Mouse (Mus musculus): ENCODE results near the gene Art1. TPM values are rescaled to one million over a fixed set of nuclear protein-coding genes. Genes with fewer than 3 reads are reported as not detected.
A peak's percentile ranks its signal among the peaks of the same experiment; 100 is the strongest.

Art1 gene
- polyA plus RNA-seq, 1 experiment from 2014 or later = 0.50 TPM

- Histone ChIP-seq H3K9me3 (ENCODE audit: control insufficient read depth, low read length) (no peaks in the 10 kb centered on the region), H3K4me1 (ENCODE audit: control insufficient read depth, insufficient read depth, low read length) (peaks cover 4% of the 10 kb centered on the region; the same call in 1 of the 2 replicates), H3K4me3 (ENCODE audit: low read depth, low read length) (no peak overlapping the region), H3K9ac (replicated peaks; ENCODE audit: low read depth, low read length) (no peak overlapping the region), H3K4me2 (ENCODE audit: low read depth, low read length) (no peak overlapping the region), H3K27ac (ENCODE audit: low read depth, low read length) (no peak overlapping the region), H3K27me3 (ENCODE audit: control insufficient read depth, insufficient read depth, low read length) (no peaks in the 10 kb centered on the region), H3K36me3 (ENCODE audit: control insufficient read depth, insufficient read depth, low read length) (no peaks in the 10 kb centered on the region)
- ATAC-seq (ENCODE audit: low read depth) = no peak
- 93% methylated on average over 2 of the region's 2 CpGs for WGBS
These were observed 2.0 kb downstream of the Art1 start for GRCm38 (mm10) chr7:102103555-102103954.

- Histone ChIP-seq H3K9me3 (ENCODE audit: control insufficient read depth, low read length) (no peaks in the 10 kb centered on the region), H3K27me3 (ENCODE audit: control insufficient read depth, insufficient read depth, low read length) (no peaks in the 10 kb centered on the region), H3K36me3 (ENCODE audit: control insufficient read depth, insufficient read depth, low read length) (no peaks in the 10 kb centered on the region), H3K27ac (ENCODE audit: low read depth, low read length) (no peak overlapping the region), H3K9ac (replicated peaks; ENCODE audit: low read depth, low read length) (no peak overlapping the region), H3K4me1 (ENCODE audit: control insufficient read depth, insufficient read depth, low read length) (peaks cover 4% of the 10 kb centered on the region; the same call in 1 of the 2 replicates), H3K4me3 (ENCODE audit: low read depth, low read length) (no peak overlapping the region), H3K4me2 (ENCODE audit: low read depth, low read length) (no peak overlapping the region)
- ATAC-seq (ENCODE audit: low read depth) = no peak
- 61% methylated on average over 5 of the region's 5 CpGs for WGBS
These were observed 2.6 kb downstream of the Art1 start for GRCm38 (mm10) chr7:102104126-102104525.

- H3K4me3 ChIP-seq (ENCODE audit: low read depth, low read length) = no peak overlapping the region
- H3K9ac ChIP-seq (replicated peaks; ENCODE audit: low read depth, low read length) = no peak overlapping the region
- H3K9me3 ChIP-seq (ENCODE audit: control insufficient read depth, low read length) = no peaks in the 10 kb centered on the region
- no peaks in the 10 kb centered on the region for H3K36me3 ChIP-seq (ENCODE audit: control insufficient read depth, insufficient read depth, low read length)
- ATAC-seq (ENCODE audit: low read depth) = peak; percentile 7; the same call in 1 of the 2 replicates
- no peaks in the 10 kb centered on the region for H3K27me3 ChIP-seq (ENCODE audit: control insufficient read depth, insufficient read depth, low read length)
- H3K4me2 ChIP-seq (ENCODE audit: low read depth, low read length) = peak overlapping the region; percentile 39; the same call in 1 of the 2 replicates
- WGBS = 26% methylated on average over 23 of the region's 23 CpGs
- H3K4me1 ChIP-seq (ENCODE audit: control insufficient read depth, insufficient read depth, low read length) = no peaks in the 10 kb centered on the region
- H3K27ac ChIP-seq (ENCODE audit: low read depth, low read length) = no peak overlapping the region
These were observed 5.2 kb downstream of the Art1 start for GRCm38 (mm10) chr7:102106700-102107141.

- no peak for ATAC-seq (ENCODE audit: low read depth)
- H3K36me3 ChIP-seq (ENCODE audit: control insufficient read depth, insufficient read depth, low read length) = no peaks in the 10 kb centered on the region
- no peak overlapping the region for H3K27ac ChIP-seq (ENCODE audit: low read depth, low read length)
- no peaks in the 10 kb centered on the region for H3K4me1 ChIP-seq (ENCODE audit: control insufficient read depth, insufficient read depth, low read length)
- H3K27me3 ChIP-seq (ENCODE audit: control insufficient read depth, insufficient read depth, low read length) = no peaks in the 10 kb centered on the region
- no peaks in the 10 kb centered on the region for H3K9me3 ChIP-seq (ENCODE audit: control insufficient read depth, low read length)
- no peak overlapping the region for H3K9ac ChIP-seq (replicated peaks; ENCODE audit: low read depth, low read length)
- H3K4me3 ChIP-seq (ENCODE audit: low read depth, low read length) = no peak overlapping the region
- 74% methylated on average over 1 of the region's 1 CpGs for whole genome bisulfite sequencing
- H3K4me2 ChIP-seq (ENCODE audit: low read depth, low read length) = no peak overlapping the region
These were observed 6.7 kb downstream of the Art1 start for GRCm38 (mm10) chr7:102108206-102108605.

- no peaks in the 10 kb centered on the region for H3K27me3 ChIP-seq (ENCODE audit: control insufficient read depth, insufficient read depth, low read length)
- WGBS = 74% methylated on average over 7 of the region's 7 CpGs
- H3K4me2 ChIP-seq (ENCODE audit: low read depth, low read length) = no peak within 1 kb of the TSS
- no peak for ATAC-seq (ENCODE audit: low read depth)
- no peaks in the 10 kb centered on the region for H3K9me3 ChIP-seq (ENCODE audit: control insufficient read depth, low read length)
- no peak within 1 kb of the TSS for H3K27ac ChIP-seq (ENCODE audit: low read depth, low read length)
- H3K4me3 ChIP-seq (ENCODE audit: low read depth, low read length) = no peak within 1 kb of the TSS
- no peak within 1 kb of the TSS for H3K9ac ChIP-seq (replicated peaks; ENCODE audit: low read depth, low read length)
- H3K36me3 ChIP-seq (ENCODE audit: control insufficient read depth, insufficient read depth, low read length) = no peaks in the 10 kb centered on the region
- H3K4me1 ChIP-seq (ENCODE audit: control insufficient read depth, insufficient read depth, low read length) = no peaks in the 10 kb centered on the region
These were observed 7.6 kb downstream of the Art1 start, which contains the start of gene Art5 for GRCm38 (mm10) chr7:102109171-102109570. Gene Art5 (minus strand): TSS chr7:102109489.

GRCm38 (mm10) chr7:102109746-102110145 is 8.2 kb downstream of the Art1 start:
- Histone ChIP-seq H3K4me3 (ENCODE audit: low read depth, low read length) (no peak overlapping the region), H3K9ac (replicated peaks; ENCODE audit: low read depth, low read length) (no peak overlapping the region), H3K27me3 (ENCODE audit: control insufficient read depth, insufficient read depth, low read length) (no peaks in the 10 kb centered on the region), H3K4me1 (ENCODE audit: control insufficient read depth, insufficient read depth, low read length) (no peaks in the 10 kb centered on the region), H3K9me3 (ENCODE audit: control insufficient read depth, low read length) (no peaks in the 10 kb centered on the region), H3K27ac (ENCODE audit: low read depth, low read length) (no peak overlapping the region), H3K4me2 (ENCODE audit: low read depth, low read length) (no peak overlapping the region), H3K36me3 (ENCODE audit: control insufficient read depth, insufficient read depth, low read length) (no peaks in the 10 kb centered on the region)
- ATAC-seq (ENCODE audit: low read depth) = no peak
- 93% methylated on average over 4 of the region's 4 CpGs for WGBS

- H3K9ac ChIP-seq (replicated peaks; ENCODE audit: low read depth, low read length) = no peak overlapping the region
- H3K4me1 ChIP-seq (ENCODE audit: control insufficient read depth, insufficient read depth, low read length) = no peaks in the 10 kb centered on the region
These were observed 11.7 kb downstream of the Art1 start for GRCm38 (mm10) chr7:102113151-102113729.

GRCm38 (mm10) chr7:102116579-102117331 is 15.2 kb downstream of the Art1 start, which contains the start of gene Chrna10:
Gene Chrna10 (minus strand): TSS chr7:102116828.
- no peaks in the 10 kb centered on the region for H3K9me3 ChIP-seq (ENCODE audit: control insufficient read depth, low read length)
- H3K4me2 ChIP-seq (ENCODE audit: low read depth, low read length) = no peak within 1 kb of the TSS
- no peaks in the 10 kb centered on the region for H3K27me3 ChIP-seq (ENCODE audit: control insufficient read depth, insufficient read depth, low read length)
- no peak for ATAC-seq (ENCODE audit: low read depth)
- H3K4me1 ChIP-seq (ENCODE audit: control insufficient read depth, insufficient read depth, low read length) = no peaks in the 10 kb centered on the region
- no peak within 1 kb of the TSS for H3K4me3 ChIP-seq (ENCODE audit: low read depth, low read length)
- no peak within 1 kb of the TSS for H3K9ac ChIP-seq (replicated peaks; ENCODE audit: low read depth, low read length)
- WGBS = 66% methylated on average over 7 of the region's 7 CpGs
- no peak within 1 kb of the TSS for H3K27ac ChIP-seq (ENCODE audit: low read depth, low read length)
- peaks cover 28% of the 10 kb centered on the region for H3K36me3 ChIP-seq (ENCODE audit: control insufficient read depth, insufficient read depth, low read length)

More at GRCm38 (mm10) chr7:102113151-102113729, 11.7 kb downstream of the Art1 start:
- no peak for ATAC-seq (ENCODE audit: low read depth)
- no peaks in the 10 kb centered on the region for H3K9me3 ChIP-seq (ENCODE audit: control insufficient read depth, low read length)
- H3K4me3 ChIP-seq (ENCODE audit: low read depth, low read length) = no peak overlapping the region
- H3K27me3 ChIP-seq (ENCODE audit: control insufficient read depth, insufficient read depth, low read length) = no peaks in the 10 kb centered on the region
- no peak overlapping the region for H3K27ac ChIP-seq (ENCODE audit: low read depth, low read length)
- WGBS = 80% methylated on average over 45 of the region's 45 CpGs
- H3K36me3 ChIP-seq (ENCODE audit: control insufficient read depth, insufficient read depth, low read length) = no peaks in the 10 kb centered on the region
- no peak overlapping the region for H3K4me2 ChIP-seq (ENCODE audit: low read depth, low read length)

GRCm38 (mm10) chr7:102117382-102117781 is 15.8 kb downstream of the Art1 start:
- Histone ChIP-seq H3K9ac (replicated peaks; ENCODE audit: low read depth, low read length) (no peak overlapping the region), H3K27ac (ENCODE audit: low read depth, low read length) (no peak overlapping the region), H3K36me3 (ENCODE audit: control insufficient read depth, insufficient read depth, low read length) (peaks cover 35% of the 10 kb centered on the region), H3K4me3 (ENCODE audit: low read depth, low read length) (no peak overlapping the region), H3K4me2 (ENCODE audit: low read depth, low read length) (no peak overlapping the region), H3K27me3 (ENCODE audit: control insufficient read depth, insufficient read depth, low read length) (no peaks in the 10 kb centered on the region), H3K4me1 (ENCODE audit: control insufficient read depth, insufficient read depth, low read length) (no peaks in the 10 kb centered on the region), H3K9me3 (ENCODE audit: control insufficient read depth, low read length) (no peaks in the 10 kb centered on the region)
- ATAC-seq (ENCODE audit: low read depth) = no peak
- 81% methylated on average over 6 of the region's 6 CpGs for WGBS
